Mouse (Mus musculus): ENCODE data around the gene Glipr1l3. TPM values are rescaled to one million over a fixed set of nuclear protein-coding genes. Genes with fewer than 3 reads are reported as not detected.

The Glipr1l3 gene
- polyA plus RNA-seq (2021; fragmentation: Nextera tagmentation), result 0.21 and 0.50 TPM in 2 replicates
- long read RNA-seq, experiment 1, result 0 reads
- long read RNA-seq, experiment 2, result 0 reads

DNA sequence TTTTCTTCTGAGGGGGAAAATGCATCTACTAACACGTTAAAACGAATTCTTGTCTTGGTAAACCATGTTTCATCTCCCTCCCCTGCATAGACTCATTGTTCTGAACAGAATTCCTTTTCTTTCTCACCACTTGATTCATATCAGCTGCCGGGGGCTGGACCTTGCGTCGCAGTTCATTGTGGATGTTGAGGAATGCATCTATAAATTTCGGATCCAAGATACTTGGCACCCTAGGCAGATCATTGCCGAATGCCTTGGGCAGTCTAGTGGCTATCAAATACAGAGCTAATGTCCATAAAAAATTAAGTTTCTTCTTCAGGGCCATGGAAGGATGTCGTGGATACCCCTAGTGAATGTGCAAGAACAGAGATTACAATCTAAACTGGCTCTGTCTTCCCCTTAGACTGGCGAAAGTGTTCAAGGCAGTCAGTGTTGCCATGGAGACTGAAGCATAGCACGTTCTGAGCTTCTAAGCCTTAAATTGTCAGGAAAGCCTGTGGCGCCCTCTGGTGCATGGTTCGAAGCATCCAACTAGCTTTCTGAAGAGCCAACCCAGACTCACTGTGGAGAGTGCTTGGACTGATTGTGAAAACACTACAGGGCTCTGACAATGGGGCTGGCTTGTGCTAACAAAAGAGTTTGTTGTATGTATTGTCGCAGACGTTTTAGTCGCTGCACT, at the start of gene Glipr1l3:
Gene Glipr1l3, minus strand, starts transcription at position 446 of the 679 bp plus-strand sequence.

DNA sequence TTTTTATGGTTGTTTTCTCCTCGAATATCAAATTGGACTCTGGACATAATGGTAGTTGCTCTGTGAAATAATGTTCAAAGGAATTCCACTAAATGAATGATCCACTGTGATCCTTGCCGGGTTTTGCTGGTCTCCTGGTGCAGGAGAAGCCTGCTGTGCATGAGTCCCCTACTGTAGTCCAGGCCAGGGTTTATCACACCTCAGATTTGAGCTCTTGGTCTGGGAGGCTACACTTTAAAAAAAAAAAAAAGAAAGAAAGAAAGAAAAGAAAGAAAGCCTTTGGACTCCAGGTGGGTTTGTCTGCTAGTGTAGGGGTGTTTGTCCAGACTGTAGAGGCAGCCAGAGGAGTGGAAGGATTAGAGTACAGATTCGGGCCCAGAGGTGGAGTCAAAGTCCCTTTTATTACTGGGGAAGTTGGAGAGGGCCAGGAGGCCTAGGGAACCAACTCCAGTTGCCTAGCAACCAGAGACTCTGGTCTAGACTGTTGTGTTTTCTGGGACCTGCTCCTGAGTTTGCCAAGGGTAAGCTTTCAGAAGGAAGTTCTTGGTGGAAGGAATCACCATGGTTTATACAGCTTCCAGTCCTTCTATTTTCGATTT, 3.1 kb upstream of the Glipr1l3 start, which contains the start of gene Caps2:
Gene Caps2, plus strand, starts transcription at position 454 of the 599 bp plus-strand sequence.

Other genes starting within 250 kb of the Glipr1l3 start
- gene Krr1, start 187.7 kb downstream of the Glipr1l3 start, polyA plus RNA-seq (2021; fragmentation: Nextera tagmentation), result 20.5 and 21.4 TPM in 2 replicates
- 2.4 and 2.8 TPM in 2 replicates for gene Glipr1, start 157.7 kb downstream of the Glipr1l3 start, polyA plus RNA-seq (2021; fragmentation: Nextera tagmentation)
- 0.16 TPM in 1 of 2 replicates, not detected in the other for gene Glipr1l1, start 100.1 kb downstream of the Glipr1l3 start, polyA plus RNA-seq (2021; fragmentation: Nextera tagmentation)
- not detected in 2 replicates for gene Glipr1l2, start 77.0 kb downstream of the Glipr1l3 start, polyA plus RNA-seq (2021; fragmentation: Nextera tagmentation)
- 0.16 and 0.33 TPM in 2 replicates for gene Caps2, start 3.3 kb upstream of the Glipr1l3 start, polyA plus RNA-seq (2021; fragmentation: Nextera tagmentation)
- gene Kcnc2, start 110.8 kb upstream of the Glipr1l3 start, polyA plus RNA-seq (2021; fragmentation: Nextera tagmentation), result 21.9 and 23.3 TPM in 2 replicates